Mouse (Mus musculus): Measurements from ENCODE around the gene Ppfibp1. TPM values are rescaled to one million over a fixed set of nuclear protein-coding genes. Genes with fewer than 3 reads are reported as not detected.

Gene Ppfibp1
- total RNA-seq, 4 experiments from 2014 or later: 45.6 to 62.4 (median 55.7) TPM

- no peak for DNase-seq (ENCODE audit: low spot score in 2 of 2)
Observed at GRCm38 (mm10) chr6:147032303-147032925, 144.1 kb downstream of the Ppfibp1 start, which contains the start of gene Rep15. Gene Rep15 (plus strand): TSS chr6:147032584.

GRCm38 (mm10) chr6:147042291-147043290 is 154.3 kb downstream of the Ppfibp1 start, which contains the start of gene Mrps35:
Gene Mrps35 (plus strand): TSS chr6:147042764.
- DNase-seq (ENCODE audit: low spot score in 2 of 2): peak; percentile 75 to 79

- no peak for DNase-seq (ENCODE audit: low spot score in 2 of 2)
Observed at GRCm38 (mm10) chr6:147043633-147044032, 155.3 kb downstream of the Ppfibp1 start.

- no peak for DNase-seq (ENCODE audit: low spot score in 2 of 2)
Observed at GRCm38 (mm10) chr6:147049239-147049805, 161.0 kb downstream of the Ppfibp1 start.

- no peak for DNase-seq (ENCODE audit: low spot score in 2 of 2)
Observed at GRCm38 (mm10) chr6:147051666-147052065, 163.4 kb downstream of the Ppfibp1 start.

GRCm38 (mm10) chr6:147052440-147052839 is 164.2 kb downstream of the Ppfibp1 start:
- no peak for DNase-seq (ENCODE audit: low spot score in 2 of 2)

GRCm38 (mm10) chr6:147053785-147054646 is 165.7 kb downstream of the Ppfibp1 start:
- DNase-seq (ENCODE audit: low spot score in 2 of 2): no peak

- DNase-seq (ENCODE audit: low spot score in 2 of 2): no peak
Observed at GRCm38 (mm10) chr6:147055374-147055977, 167.2 kb downstream of the Ppfibp1 start.

GRCm38 (mm10) chr6:147059326-147059725 is 171.0 kb downstream of the Ppfibp1 start:
- no peak for DNase-seq (ENCODE audit: low spot score in 2 of 2)

GRCm38 (mm10) chr6:147061630-147062029 is 173.3 kb downstream of the Ppfibp1 start:
- DNase-seq (ENCODE audit: low spot score in 2 of 2): no peak

- DNase-seq (ENCODE audit: low spot score in 2 of 2): no peak
Observed at GRCm38 (mm10) chr6:147062034-147062433, 173.7 kb downstream of the Ppfibp1 start.

- DNase-seq (ENCODE audit: low spot score in 2 of 2): peak; percentile 14 to 17
Observed at GRCm38 (mm10) chr6:147062694-147063093, 174.4 kb downstream of the Ppfibp1 start.

GRCm38 (mm10) chr6:147064226-147064943 is 176.1 kb downstream of the Ppfibp1 start:
- no peak for DNase-seq (ENCODE audit: low spot score in 2 of 2)

- peak; percentile 66 to 85 for DNase-seq (ENCODE audit: low spot score in 2 of 2)
Observed at GRCm38 (mm10) chr6:147064944-147065261, 176.6 kb downstream of the Ppfibp1 start.

GRCm38 (mm10) chr6:147075808-147076387 is 187.6 kb downstream of the Ppfibp1 start:
- no peak for DNase-seq (ENCODE audit: low spot score in 2 of 2)

GRCm38 (mm10) chr6:147076878-147077277 is 188.6 kb downstream of the Ppfibp1 start:
- no peak for DNase-seq (ENCODE audit: low spot score in 2 of 2)

GRCm38 (mm10) chr6:147079919-147080318 is 191.6 kb downstream of the Ppfibp1 start:
- no peak for DNase-seq (ENCODE audit: low spot score in 2 of 2)
